Mouse (Mus musculus) right cerebral cortex, adult 18-20 months (tissue): ENCODE measurements around the gene Sprr1a.
"Not testable (repeated sequence)": the region's sequence is repeated elsewhere in the genome, so short reads cannot be mapped to it uniquely, and the experiment has no call there.

Experiments
- DNase-seq: peaks from one replicate; pipeline ENCODE4 v3.0.0; 2022; ENCODE audit warnings: mixed read lengths

Sprr1a gene

DNA sequence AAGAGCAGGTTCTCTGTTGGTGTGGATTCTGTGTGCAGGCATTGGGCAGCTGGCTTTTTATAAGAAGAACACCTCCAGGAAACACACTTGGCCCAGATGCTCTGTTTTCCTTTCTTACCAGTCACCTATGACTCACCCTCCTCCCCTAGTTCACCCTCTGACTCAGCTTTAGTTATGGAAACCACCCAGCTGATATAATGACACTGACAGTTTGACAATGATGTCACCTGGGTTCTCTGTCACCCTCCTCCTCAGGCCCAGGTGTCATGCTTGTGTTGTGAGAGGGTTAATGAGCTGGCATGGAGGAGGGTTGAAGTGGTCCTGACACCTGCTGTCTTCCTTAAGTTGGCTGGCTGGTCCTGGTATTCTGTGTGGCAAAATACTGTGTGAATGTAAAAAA lies at the start of gene Sprr1a:
Gene Sprr1a (minus strand): TSS at position 33 of the 400 bp plus-strand sequence.
- DNase-seq: peak; percentile 3

DNA sequence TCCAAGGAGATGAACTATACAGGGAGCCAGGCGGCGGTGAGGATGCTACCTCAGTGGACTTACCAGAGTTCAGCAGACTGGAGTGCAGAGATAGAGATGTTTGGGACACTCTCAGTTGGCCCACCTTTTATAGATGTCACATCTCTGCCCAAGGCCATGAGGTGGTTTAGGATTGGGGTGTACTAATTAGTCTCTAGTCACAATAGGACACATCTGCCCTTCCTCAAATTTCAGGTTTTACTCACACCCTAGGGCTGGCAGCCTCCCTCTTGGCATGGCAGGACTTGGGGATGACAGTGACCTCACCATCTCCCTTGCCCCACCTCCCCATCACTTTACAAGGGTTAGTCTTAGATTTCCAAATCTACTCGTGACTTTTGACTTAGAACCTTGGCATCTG lies 48.7 kb upstream of the Sprr1a start, which contains the start of gene 2310046K23Rik:
Gene 2310046K23Rik (minus strand): TSS at position 101 of the 400 bp plus-strand sequence.
- no peak for DNase-seq

- DNase-seq: peak; percentile 10
Observed at GRCm38 (mm10) chr3:92512325-92512724, 26.6 kb upstream of the Sprr1a start.

DNA sequence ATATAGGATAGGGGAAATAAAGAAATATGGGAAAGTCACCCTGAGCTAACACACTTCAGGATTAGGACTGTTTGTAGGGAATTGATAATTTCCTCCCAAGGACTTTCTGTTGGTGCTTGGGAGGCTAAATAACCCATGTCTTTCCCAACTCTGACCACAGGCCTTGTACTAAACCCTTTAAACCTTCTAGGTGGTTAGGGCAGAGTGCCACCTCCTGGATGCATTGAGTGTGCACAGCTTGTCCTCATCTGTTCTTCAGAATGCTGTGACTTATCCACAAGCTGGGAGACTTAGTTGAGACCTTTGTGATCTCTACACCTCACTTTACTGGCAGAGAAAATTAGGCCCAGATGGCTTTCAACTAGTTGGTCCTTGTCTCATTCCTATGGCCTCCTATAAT lies 25.1 kb upstream of the Sprr1a start:
- peak; percentile 23 for DNase-seq

- DNase-seq: no peak
Observed at GRCm38 (mm10) chr3:92508185-92508584, 22.5 kb upstream of the Sprr1a start.

- no peak for DNase-seq
Observed at GRCm38 (mm10) chr3:92503528-92503927, 17.8 kb upstream of the Sprr1a start.

- no peak for DNase-seq
Observed at GRCm38 (mm10) chr3:92500393-92500792, 14.7 kb upstream of the Sprr1a start, which contains the start of gene Sprr4. Sprr4 (minus strand) TSS chr3:92500493.

DNA sequence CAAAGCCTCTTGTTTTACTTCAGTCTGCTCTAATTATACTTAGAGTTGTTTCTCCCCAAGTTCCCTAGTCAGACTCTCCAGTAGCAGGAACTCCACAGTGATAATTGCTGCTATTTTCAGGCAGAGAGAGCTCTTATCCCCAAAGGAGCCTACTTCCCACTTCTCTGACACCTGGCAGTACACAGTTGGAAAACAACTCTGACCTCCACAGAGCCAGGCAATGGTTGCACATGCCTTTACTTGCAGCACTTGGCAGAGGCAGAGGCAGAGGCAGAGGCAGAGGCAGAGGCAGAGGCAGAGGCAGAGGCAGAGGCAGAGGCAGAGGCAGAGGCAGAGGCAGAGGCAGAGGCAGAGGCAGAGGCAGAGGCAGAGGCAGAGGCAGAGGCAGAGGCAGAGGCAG lies 4.6 kb upstream of the Sprr1a start:
- DNase-seq: not testable (repeated sequence)

DNA sequence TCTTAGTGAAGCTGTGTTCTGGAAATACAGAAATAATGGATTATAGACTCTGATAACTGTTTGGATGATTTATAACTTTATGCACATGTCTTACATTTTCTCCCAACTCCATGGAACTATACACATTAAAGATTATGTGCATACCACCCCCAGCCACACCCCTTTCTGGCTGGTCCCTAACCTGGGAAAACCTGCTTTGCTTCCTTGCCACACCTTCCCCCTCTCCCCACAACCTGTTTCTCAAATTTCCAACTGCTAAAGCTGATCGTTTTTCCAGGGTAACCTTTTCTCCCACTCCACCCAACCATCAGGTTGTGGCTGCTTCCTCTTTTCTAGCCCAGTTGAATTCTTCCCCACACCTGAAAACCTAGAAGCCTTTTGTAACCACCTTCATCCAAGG lies 612 bp upstream of the Sprr1a start:
- DNase-seq: no peak

DNA sequence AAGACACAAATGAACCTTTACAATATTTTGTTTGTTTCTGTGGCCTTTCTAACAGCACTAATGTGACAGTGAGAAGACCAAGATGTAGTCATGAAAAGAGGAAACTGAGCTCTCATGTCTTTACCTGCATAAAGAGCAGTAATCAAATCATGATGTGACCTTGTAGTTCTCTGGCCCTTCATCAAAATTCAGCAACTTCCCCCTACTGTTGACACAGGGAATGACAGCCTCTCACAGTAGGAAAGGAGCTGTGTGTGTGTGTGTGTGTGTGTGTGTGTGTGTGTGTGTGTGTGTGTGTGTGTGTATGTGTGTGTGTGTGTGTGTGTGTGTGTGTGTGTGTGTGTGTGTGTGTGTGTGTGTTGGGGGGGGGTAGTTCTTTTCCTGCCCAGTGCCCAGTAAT lies 4.4 kb downstream of the Sprr1a start:
- not testable (repeated sequence) for DNase-seq

DNA sequence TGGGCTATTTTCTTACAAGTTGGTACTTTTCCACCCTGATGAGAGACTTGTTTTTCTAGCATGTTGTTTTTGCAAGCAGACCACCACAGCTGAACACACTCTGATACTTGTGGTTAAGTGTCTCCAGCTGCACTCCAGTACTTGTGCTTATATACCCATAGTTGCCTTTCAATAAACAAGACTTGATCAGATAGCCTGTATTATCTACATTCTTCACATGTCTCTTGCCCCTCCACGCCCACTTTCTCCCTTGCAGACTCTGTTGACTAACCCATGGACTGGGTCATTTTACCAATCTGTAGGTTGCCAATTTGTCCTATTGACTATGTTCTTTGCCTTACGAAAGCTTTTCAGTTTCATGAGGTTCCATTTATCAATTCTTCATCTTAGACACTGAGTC lies 15.6 kb downstream of the Sprr1a start:
- no peak for DNase-seq

GRCm38 (mm10) chr3:92467424-92467823 lies 18.3 kb downstream of the Sprr1a start:
- DNase-seq: no peak

DNA sequence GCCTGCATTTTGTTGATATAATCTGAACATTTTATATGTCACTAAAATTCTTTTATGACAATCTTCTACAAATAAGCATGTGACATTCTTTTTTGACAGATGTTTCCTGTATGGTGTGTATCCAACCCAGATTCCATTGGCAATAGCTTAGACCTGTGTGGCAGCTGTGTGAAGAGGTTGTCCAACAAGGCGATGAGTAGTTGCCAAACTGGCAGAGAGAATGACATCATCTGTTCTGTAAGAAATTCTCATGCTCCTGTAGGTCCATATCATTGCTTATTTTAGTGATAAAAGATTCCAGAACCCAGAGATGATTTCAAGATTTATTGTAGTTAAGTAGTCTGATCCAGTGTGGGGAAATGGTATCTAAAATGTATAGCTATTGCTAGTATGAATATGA lies 19.1 kb downstream of the Sprr1a start:
- no peak for DNase-seq

DNA sequence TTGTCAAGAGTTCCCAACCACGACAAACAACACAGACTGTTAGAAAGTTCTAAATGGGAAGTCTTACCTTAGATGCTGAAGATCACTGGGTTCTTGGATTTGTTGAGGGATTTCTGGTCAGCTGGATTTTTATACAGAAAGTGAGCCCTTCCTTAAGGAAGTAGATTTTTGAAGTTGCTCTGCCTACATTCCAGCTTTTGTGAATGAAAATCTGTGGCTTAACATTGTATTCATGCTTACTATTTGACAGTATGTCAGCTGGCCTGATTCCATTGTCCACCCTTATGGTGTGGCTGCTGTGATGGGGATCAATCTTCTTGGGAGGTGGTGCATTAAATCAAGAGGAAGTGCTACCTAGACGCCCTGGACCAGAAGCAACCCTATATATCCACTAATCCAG lies 27.1 kb downstream of the Sprr1a start, which contains the start of gene Sprr3:
Gene Sprr3 (minus strand): TSS at position 101 of the 400 bp plus-strand sequence.
- no peak for DNase-seq

DNA sequence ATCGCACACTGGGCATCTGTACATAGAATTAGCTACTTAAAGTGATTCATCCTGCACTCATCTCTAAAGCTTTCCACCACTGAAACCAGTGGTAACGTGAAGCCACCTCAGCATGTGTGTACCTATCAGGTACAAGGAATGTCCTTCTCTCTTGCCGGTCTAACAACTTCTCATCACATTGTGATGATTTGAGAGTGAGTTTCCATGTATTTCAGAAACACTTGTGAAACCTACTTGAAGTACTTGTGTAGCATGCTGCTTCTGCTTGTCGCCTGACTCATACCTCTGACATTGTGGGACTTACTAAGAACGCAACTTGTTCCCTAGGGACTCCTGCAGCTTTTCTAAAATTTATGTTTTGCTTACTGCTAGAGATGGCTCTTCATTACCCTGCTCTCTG lies 30.5 kb downstream of the Sprr1a start:
- DNase-seq: no peak

- no peak for DNase-seq
Observed at GRCm38 (mm10) chr3:92440177-92440576, 45.5 kb downstream of the Sprr1a start.

GRCm38 (mm10) chr3:92438689-92439088 lies 47.0 kb downstream of the Sprr1a start, which contains the start of gene Sprr1b:
Sprr1b (minus strand) TSS chr3:92438789.
- no peak for DNase-seq
